Mouse (Mus musculus): ENCODE measurements at regions not wholly inside any gene's neighbourhood (a gene's known extent, or its start where the extent isn't known, plus 50 kb on each side); places are given as distances from the start of the nearest gene placed in this dataset.

DNA sequence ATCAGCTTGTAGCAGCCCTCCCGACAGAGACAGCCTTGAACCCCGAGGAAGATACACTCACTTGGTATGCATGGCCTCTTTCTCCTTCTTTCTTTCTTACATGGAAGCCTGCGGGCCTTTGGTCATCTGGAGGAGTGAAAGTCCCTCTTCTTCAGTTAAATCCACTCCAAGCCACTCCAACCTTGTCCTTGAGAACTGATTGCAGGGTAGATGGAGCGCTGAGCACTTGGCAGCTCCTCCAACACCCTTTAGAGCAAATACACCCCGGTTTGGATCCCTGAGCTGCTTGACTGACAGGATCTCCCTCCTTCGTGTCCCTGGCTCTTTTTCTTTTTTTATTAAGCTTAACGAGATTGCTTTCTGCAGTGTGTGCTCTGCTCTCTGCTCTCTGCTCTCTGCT lies 173.3 kb upstream of the Fam19a5 start:
- TF ChIP-seq CTCF (IDR thresholded peaks at IDR 0.05; ENCODE audit: low read depth), result no peak
- Histone ChIP-seq H3K27me3 (ENCODE audit: insufficient read depth, low read length) (no peaks in the 10 kb centered on the region), H3K9me3 (ENCODE audit: low read depth, low read length) (no peaks in the 10 kb centered on the region), H3K4me1 (ENCODE audit: insufficient read depth) (no peaks in the 10 kb centered on the region), H3K4me2 (no peak overlapping the region), H3K36me3 (ENCODE audit: insufficient read depth) (no peaks in the 10 kb centered on the region), H3K27ac (ENCODE audit: low read depth) (no peak overlapping the region), H3K4me3 (ENCODE audit: low read depth, low read length) (no peak overlapping the region), H3K9ac (no peak overlapping the region)
- ATAC-seq (ENCODE audit: insufficient read depth) (no peak), DNase-seq (no peak)
- WGBS, result 65% methylated on average over 7 of the region's 7 CpGs

GRCm38 (mm10) chr15:87374670-87375069 lies 169.4 kb upstream of the Fam19a5 start:
- Histone ChIP-seq H3K4me2 (no peak overlapping the region), H3K27ac (ENCODE audit: low read depth) (no peak overlapping the region), H3K36me3 (ENCODE audit: insufficient read depth) (no peaks in the 10 kb centered on the region), H3K4me1 (ENCODE audit: insufficient read depth) (no peaks in the 10 kb centered on the region), H3K9ac (no peak overlapping the region), H3K4me3 (ENCODE audit: low read depth, low read length) (no peak overlapping the region), H3K27me3 (ENCODE audit: insufficient read depth, low read length) (no peaks in the 10 kb centered on the region), H3K9me3 (ENCODE audit: low read depth, low read length) (no peaks in the 10 kb centered on the region)
- ATAC-seq (ENCODE audit: insufficient read depth) (no peak), DNase-seq (no peak)
- 71% methylated on average over 13 of the region's 13 CpGs for WGBS
- TF ChIP-seq CTCF (IDR thresholded peaks at IDR 0.05; ENCODE audit: low read depth), result no peak

- Histone ChIP-seq H3K4me1 (ENCODE audit: insufficient read depth) (no peaks in the 10 kb centered on the region), H3K9ac (no peak overlapping the region), H3K9me3 (ENCODE audit: low read depth, low read length) (no peaks in the 10 kb centered on the region), H3K4me2 (no peak overlapping the region), H3K27me3 (ENCODE audit: insufficient read depth, low read length) (no peaks in the 10 kb centered on the region), H3K4me3 (ENCODE audit: low read depth, low read length) (no peak overlapping the region), H3K36me3 (ENCODE audit: insufficient read depth) (no peaks in the 10 kb centered on the region), H3K27ac (ENCODE audit: low read depth) (no peak overlapping the region)
- ATAC-seq (ENCODE audit: insufficient read depth) (no peak), DNase-seq (no peak)
- no peak for TF ChIP-seq CTCF (IDR thresholded peaks at IDR 0.05; ENCODE audit: low read depth)
- 65% methylated on average over 14 of the region's 14 CpGs for WGBS
Observed at GRCm38 (mm10) chr15:87375596-87376194, 168.4 kb upstream of the Fam19a5 start.

- 41% methylated on average over 6 of the region's 6 CpGs for WGBS
- DNase-seq (no peak), ATAC-seq (ENCODE audit: insufficient read depth) (no peak)
Observed at GRCm38 (mm10) chr15:87383551-87384265, 160.4 kb upstream of the Fam19a5 start.

DNA sequence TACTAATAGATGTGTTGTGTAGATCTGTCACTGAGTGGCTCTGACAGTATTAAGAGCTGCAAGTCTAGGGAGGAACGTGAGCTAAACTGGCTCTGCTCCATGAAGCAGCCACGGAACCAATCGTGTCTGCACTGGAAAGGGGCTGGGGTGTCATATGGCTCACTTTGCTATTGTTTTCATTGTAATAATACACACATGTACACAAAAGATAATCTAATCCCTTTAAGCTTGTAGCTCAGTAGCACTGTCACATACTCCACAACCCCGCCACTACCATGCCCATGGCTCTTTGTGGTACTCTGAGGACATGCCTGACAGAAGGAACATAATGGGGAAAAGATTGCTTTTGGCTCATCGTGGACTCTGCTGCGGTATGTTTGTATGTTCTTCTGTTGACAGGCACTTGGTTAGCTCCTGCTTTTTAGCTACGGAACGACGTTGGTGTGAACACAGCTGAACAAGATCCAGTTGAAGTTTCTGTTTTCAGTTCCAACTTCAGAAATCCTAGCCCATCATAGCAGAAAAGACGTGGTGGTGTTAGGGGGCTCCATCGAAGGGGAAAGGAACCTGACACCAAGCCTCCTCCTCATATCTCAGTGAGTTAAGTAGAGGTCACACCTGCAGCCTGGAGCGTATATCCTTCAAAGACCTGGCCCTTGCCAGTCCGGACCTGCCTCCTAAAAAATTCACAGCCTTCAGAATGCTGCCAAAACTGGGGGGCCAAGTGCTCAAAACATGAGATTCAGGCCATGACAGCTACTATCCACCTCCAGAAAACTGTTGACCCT lies 159.6 kb upstream of the Fam19a5 start:
- H3K4me2 ChIP-seq, result no peak overlapping the region
- no peaks in the 10 kb centered on the region for H3K27me3 ChIP-seq (ENCODE audit: insufficient read depth, low read length)
- ATAC-seq (ENCODE audit: insufficient read depth), result no peak
- no peaks in the 10 kb centered on the region for H3K4me1 ChIP-seq (ENCODE audit: insufficient read depth)
- H3K9ac ChIP-seq, result no peak overlapping the region
- H3K36me3 ChIP-seq (ENCODE audit: insufficient read depth), result no peaks in the 10 kb centered on the region
- H3K9me3 ChIP-seq (ENCODE audit: low read depth, low read length), result no peaks in the 10 kb centered on the region
- no peak for DNase-seq
- H3K4me3 ChIP-seq (ENCODE audit: low read depth, low read length), result no peak overlapping the region
- no peak for TF ChIP-seq CTCF (IDR thresholded peaks at IDR 0.05; ENCODE audit: low read depth)
- WGBS, result 49% methylated on average over 13 of the region's 13 CpGs
- no peak overlapping the region for H3K27ac ChIP-seq (ENCODE audit: low read depth)

More at GRCm38 (mm10) chr15:87383551-87384265, 160.4 kb upstream of the Fam19a5 start:
- H3K9me3 ChIP-seq (ENCODE audit: low read depth, low read length), result no peaks in the 10 kb centered on the region
- no peaks in the 10 kb centered on the region for H3K4me1 ChIP-seq (ENCODE audit: insufficient read depth)
- no peak for TF ChIP-seq CTCF (IDR thresholded peaks at IDR 0.05; ENCODE audit: low read depth)
- no peak overlapping the region for H3K27ac ChIP-seq (ENCODE audit: low read depth)
- H3K27me3 ChIP-seq (ENCODE audit: insufficient read depth, low read length), result no peaks in the 10 kb centered on the region
- no peaks in the 10 kb centered on the region for H3K36me3 ChIP-seq (ENCODE audit: insufficient read depth)
- H3K4me2 ChIP-seq, result no peak overlapping the region
- no peak overlapping the region for H3K9ac ChIP-seq
- no peak overlapping the region for H3K4me3 ChIP-seq (ENCODE audit: low read depth, low read length)

DNA sequence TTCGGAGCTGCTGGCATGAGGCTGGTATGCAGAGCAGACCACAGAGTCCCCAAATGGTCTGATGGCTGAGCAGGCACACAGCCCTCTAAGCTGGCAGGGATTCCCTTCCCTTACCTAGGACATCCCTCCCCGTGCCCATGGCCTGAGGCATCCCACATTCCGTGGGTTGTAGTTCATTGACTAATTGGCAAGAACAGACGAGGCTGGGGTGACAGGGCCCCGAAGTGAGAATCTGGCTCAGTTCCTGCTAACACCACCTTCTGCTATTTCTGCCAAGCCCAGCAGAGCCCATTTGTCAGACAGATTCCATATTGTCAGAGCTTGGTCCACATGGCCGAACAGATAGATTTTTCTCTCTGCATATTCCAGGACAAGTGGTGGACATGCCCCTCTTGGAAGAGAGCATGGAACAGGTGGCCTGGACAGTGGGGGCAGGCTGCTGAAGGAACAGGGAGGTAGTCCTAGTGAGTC lies 157.6 kb upstream of the Fam19a5 start:
- 81% methylated on average over 6 of the region's 6 CpGs for WGBS

GRCm38 (mm10) chr15:87391395-87391794 lies 152.7 kb upstream of the Fam19a5 start:
- Histone ChIP-seq H3K4me3 (ENCODE audit: low read depth, low read length) (no peak overlapping the region), H3K4me1 (ENCODE audit: insufficient read depth) (no peaks in the 10 kb centered on the region), H3K27me3 (ENCODE audit: insufficient read depth, low read length) (no peaks in the 10 kb centered on the region), H3K27ac (ENCODE audit: low read depth) (no peak overlapping the region), H3K4me2 (no peak overlapping the region), H3K9me3 (ENCODE audit: low read depth, low read length) (no peaks in the 10 kb centered on the region), H3K9ac (no peak overlapping the region), H3K36me3 (ENCODE audit: insufficient read depth) (no peaks in the 10 kb centered on the region)
- TF ChIP-seq CTCF (IDR thresholded peaks at IDR 0.05; ENCODE audit: low read depth), result no peak
- WGBS, result 8% methylated on average over 8 of the region's 8 CpGs
- DNase-seq (peak; percentile 49), ATAC-seq (ENCODE audit: insufficient read depth) (peak; percentile 71)

More for the DNA sequence above, 157.6 kb upstream of the Fam19a5 start:
- no peaks in the 10 kb centered on the region for H3K27me3 ChIP-seq (ENCODE audit: insufficient read depth, low read length)
- H3K36me3 ChIP-seq (ENCODE audit: insufficient read depth), result no peaks in the 10 kb centered on the region
- no peak for ATAC-seq (ENCODE audit: insufficient read depth)
- H3K4me2 ChIP-seq, result no peak overlapping the region
- H3K9ac ChIP-seq, result no peak overlapping the region
- no peak overlapping the region for H3K27ac ChIP-seq (ENCODE audit: low read depth)
- no peak for TF ChIP-seq CTCF (IDR thresholded peaks at IDR 0.05; ENCODE audit: low read depth)
- H3K9me3 ChIP-seq (ENCODE audit: low read depth, low read length), result no peaks in the 10 kb centered on the region
- no peak for DNase-seq
- H3K4me1 ChIP-seq (ENCODE audit: insufficient read depth), result no peaks in the 10 kb centered on the region
- H3K4me3 ChIP-seq (ENCODE audit: low read depth, low read length), result no peak overlapping the region
